Mouse (Mus musculus) olfactory bulb, adult 2 months (tissue): ENCODE measurements at regions not wholly inside any gene's neighbourhood (a gene's known extent, or its start where the extent isn't known, plus 50 kb on each side); places are given as distances from the start of the nearest gene placed in this dataset.

Experiments
- CTCF ChIP-seq: fragments of 200-500 bp; IDR thresholded peaks from 2 replicates; pipeline ENCODE4 v1.5.1; 2012; ENCODE audit warnings: low read depth, mild to moderate bottlenecking, low read length, moderate library complexity; ENCODE audit not compliant: insufficient read depth
- POLR2A ChIP-seq: fragments of 200-500 bp; IDR thresholded peaks from 2 replicates; pipeline ENCODE4 v1.6.1; 2012; ENCODE audit warnings: mild to moderate bottlenecking, low read depth, low read length, moderate library complexity; ENCODE audit not compliant: insufficient read depth

DNA sequence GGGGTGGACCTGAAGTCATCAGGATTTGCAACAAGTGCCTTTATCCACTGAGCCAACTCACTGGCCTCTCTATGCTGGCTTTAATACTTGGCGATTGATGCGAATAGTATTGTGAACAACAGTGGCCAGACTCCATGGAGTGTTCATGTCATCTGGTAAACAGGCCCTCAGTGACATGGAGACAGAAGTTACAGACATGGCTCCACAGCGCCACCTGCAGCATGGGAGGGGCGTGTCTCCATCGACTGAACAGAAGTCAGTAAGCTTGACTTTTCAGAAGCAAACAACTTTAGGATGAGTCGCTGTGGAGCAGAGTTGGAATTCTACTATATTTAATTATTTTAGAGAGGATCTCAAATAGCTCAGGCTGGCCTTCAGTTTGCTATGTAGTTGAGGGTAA, 74.0 kb upstream of the Foxk1 start:
- TF ChIP-seq CTCF (no peak), POLR2A (no peak)
